Mouse (Mus musculus) thymus, adult 2 months (tissue): ENCODE measurements around the gene Zfand3.

ENCODE experiments used
- CTCF ChIP-seq: fragments of 200-500 bp; IDR thresholded peaks from 2 replicates; pipeline ENCODE4 v1.5.1; 2012; ENCODE audit warnings: mild to moderate bottlenecking, control low read depth, low read length, moderate library complexity, borderline replicate concordance; ENCODE audit not compliant: control insufficient read depth, poor library complexity, insufficient read depth; ENCODE audit errors: extremely low read depth
- POLR2A ChIP-seq: fragments of 200-500 bp; IDR thresholded peaks from 2 replicates; pipeline ENCODE4 v1.6.1; 2012; ENCODE audit warnings: mild to moderate bottlenecking, low read length, control low read depth, moderate library complexity; ENCODE audit not compliant: control insufficient read depth, poor library complexity, insufficient read depth; ENCODE audit errors: extremely low read depth

DNA sequence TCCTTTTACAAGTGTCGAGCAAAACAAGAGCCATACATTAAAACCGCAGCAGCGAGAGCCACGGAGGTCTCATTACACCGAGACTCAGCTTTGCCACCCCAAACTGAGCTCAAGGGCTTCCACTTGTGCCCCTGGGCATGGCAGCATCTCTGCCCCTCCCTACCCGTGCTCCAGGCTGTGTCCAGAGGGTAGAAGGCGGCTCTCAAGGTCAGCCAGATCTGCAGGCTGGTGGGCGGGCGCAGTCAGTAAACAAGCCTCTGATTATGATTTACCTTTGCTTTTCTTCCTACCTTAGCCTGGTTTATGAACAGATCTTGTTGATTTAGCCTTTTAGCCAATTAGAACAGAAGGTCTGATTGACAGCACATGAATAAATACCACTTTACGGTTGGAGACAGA is 240.8 kb downstream of the Zfand3 start:
- TF ChIP-seq CTCF (no peak), POLR2A (no peak)
